Mouse (Mus musculus) induced T-regulatory cell, adult 2 months (primary cell): ENCODE data around the gene Olfr1206.

Experiments used
- DNase-seq: peaks from one replicate; pipeline ENCODE4 v3.0.0-alpha.2; 2012; ENCODE audit warnings: low read depth

Olfr1206 gene

DNA sequence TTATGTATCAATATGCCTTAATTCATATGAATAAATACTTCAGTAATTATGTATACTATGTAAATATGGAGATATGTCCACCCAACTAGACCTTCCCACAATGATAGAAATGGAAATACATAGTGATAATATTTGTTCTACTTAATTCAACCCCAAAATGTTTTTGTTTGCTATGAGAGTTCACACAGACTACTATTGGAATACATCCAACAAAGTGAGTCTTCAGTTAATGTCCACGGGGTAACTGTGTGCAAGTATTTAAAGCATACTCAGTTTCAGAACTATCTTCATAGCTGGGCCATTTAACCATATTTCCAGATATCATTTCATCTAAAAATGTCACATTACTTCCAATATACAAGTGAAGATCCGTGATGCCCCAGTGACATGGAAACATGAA, at the start of gene Olfr1206:
TSS of gene Olfr1206 (plus strand) at position 301 of the 400 bp plus-strand sequence.
- DNase-seq = no peak

DNA sequence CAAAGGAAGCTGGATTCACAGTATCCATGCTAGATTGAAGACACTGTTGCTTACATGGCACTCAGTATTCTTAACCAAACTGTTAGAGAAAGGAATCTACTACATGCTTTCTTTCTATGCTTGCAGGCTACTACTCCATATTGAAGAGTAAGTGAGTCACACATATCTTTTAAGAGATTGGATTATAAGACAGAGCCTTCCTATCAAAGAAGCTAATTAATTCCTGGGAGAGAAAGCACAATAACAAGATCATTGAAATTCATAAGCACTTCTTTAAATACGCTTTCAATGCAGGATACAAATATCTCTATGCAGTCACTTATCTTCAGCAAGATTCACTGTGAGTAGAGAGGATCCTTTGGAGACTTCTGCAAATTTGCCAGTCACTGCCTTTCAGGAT, 48.8 kb upstream of the Olfr1206 start, which contains the start of gene Olfr1202:
TSS of gene Olfr1202 (plus strand) at position 301 of the 400 bp plus-strand sequence.
- DNase-seq = no peak

DNA sequence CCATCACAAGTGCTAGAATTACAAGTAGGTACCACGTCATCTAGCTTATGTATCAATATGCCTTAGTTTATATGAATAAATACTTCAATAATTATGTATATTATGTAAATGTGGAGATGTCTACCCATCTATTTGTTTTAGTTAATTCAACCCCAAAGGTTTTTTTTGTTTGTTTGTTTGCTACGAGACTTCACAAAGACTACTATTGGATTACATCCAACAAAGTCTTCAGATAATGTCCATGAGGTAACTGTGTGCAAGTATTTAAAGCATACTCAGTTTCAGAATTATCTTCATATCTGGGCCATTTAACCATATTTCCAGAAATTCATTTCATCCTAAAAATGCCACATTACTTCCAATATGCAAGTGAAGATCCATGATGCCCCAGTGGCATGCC, 33.6 kb upstream of the Olfr1206 start, which contains the start of gene Olfr1205:
TSS of gene Olfr1205 (plus strand) at position 301 of the 400 bp plus-strand sequence.
- DNase-seq = no peak

DNA sequence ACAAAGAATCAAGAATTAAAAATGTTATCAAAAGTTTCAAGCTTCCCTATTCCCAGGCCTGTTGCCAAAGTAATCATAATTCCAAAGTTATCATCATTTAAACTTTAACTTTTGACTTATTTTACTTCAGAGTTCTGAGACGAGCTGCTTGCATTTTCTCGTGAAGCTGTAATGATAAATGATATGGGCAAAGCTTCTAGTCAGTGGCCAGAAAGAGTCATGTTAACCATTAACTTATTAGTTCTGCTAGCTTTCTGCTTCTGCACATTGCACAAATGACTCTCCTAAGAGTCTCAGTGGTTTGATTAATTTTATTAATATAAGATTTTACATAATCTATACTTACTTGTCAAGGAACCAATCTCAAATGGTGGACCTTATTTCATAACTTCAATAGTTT, 24.6 kb upstream of the Olfr1206 start:
- DNase-seq = no peak

DNA sequence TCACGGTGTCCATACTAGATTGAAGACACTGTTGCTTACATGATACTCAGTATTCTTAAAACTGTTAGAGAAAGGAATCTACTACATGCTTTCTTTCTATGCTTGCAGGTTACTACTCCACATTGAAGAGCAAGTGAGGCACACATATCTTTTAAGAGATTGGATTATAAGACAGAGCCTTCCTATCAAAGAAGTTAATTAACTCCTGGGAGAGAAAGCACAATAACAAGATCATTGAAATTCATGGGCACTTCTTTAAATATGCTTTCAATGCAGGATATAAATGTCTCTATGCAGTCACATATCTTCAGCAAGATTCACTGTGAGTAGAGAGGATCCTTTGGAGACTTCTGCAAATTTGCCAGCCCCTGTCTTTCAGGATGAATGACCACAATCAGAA, 14.0 kb upstream of the Olfr1206 start, which contains the start of gene Olfr1204:
TSS of gene Olfr1204 (plus strand) at position 301 of the 400 bp plus-strand sequence.
- no peak for DNase-seq

DNA sequence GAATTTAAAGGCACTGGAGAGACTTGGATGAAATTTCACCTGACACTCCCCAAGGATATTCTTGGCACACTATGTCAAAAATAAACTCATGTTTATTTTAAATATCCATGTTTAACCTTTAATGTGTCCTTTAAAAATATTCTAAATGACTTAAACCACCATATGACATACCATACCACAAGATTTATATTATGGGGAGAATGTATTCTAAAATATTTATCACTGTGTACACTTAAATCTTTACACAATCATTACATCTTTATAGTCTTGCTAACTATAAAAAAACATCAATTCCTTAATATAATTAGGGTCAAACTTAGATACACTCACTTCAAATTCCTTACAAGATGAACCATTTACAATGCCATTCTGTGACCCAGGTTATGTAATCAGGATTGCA, 39.2 kb downstream of the Olfr1206 start, which contains the start of gene Olfr1208:
TSS of gene Olfr1208 (minus strand) at position 101 of the 400 bp plus-strand sequence.
- DNase-seq = no peak

DNA sequence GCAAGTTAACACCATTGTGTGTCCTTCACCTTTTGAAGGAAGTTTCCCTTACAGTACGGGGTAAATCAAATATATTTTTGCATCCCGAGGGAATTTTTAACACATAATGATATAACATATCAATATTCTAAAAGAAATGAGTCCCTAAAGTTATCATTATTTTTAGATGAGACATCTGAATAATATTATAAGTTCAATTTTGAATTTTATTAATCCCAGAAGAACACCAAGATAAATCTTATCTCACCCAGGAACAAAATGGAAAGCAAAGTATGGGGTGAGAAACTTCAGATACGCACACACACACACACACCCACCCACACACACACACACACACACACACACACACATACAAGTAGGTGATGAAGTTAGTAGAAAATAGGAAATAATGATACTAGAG, 52.0 kb downstream of the Olfr1206 start, which contains the start of gene Olfr1209:
TSS of gene Olfr1209 (minus strand) at position 101 of the 400 bp plus-strand sequence.
- DNase-seq = no peak
